ENCODE assay signal across 9 mouse cellular contexts in the genomic region with DNA sequence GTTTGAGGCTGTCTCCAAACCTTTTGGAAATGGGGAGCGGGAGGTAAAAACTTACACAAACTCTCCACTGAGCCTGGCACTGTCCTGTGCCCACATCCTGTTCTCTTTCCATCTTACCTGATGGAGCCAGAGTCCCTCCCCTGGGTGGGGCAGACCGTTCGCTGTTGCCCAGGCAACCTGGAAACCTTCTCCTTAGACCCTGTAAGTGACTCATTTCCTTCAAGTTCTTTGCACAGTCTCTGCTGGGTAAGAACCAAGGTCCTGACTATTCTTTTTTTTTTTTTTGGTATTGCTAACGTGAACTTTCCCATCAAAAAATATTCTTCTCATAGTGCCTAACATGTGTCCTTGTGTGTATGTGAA. TPM values are rescaled to one million over a fixed set of nuclear protein-coding genes. Genes with fewer than 3 reads are reported as not detected.
DNase-seq lines count a peak whose midpoint lies in the region; ATAC-seq lines count a peak whose summit lies in the region.
"Had no signal": no experiment of that assay in that cellular context is flagged by ENCODE, and none has a peak within 500 bp of the region (broad histone marks: within the 10 kb centered on the region; RNA-seq: fewer than 3 reads in every experiment).

No protein-coding gene starts in this region.

- H3K4me1 ChIP-seq in embryonic facial prominence, embryonic 15.5 days = peaks cover 60% of the 10 kb centered on the region

- H3K27me3 ChIP-seq in embryonic facial prominence, embryonic 15.5 days = no peaks in the 10 kb centered on the region

- H3K36me3 ChIP-seq in embryonic facial prominence, embryonic 15.5 days = no peaks in the 10 kb centered on the region

- H3K9ac ChIP-seq in embryonic facial prominence, embryonic 15.5 days = no peak overlapping the region

- H3K9me3 ChIP-seq in embryonic facial prominence, embryonic 15.5 days (replicated peaks) = no peaks in the 10 kb centered on the region

- H3K4me3 ChIP-seq in embryonic facial prominence, embryonic 15.5 days (replicated peaks) = no peak overlapping the region

- 64% methylated on average over 4 of the region's 4 CpGs for WGBS in embryonic facial prominence, embryonic 15.5 days

- intact Hi-C loops in left cerebral cortex, postnatal 36 days (cut with DNase I) = no loop called here

- peak; percentile 34 for DNase-seq in gastrocnemius, adult 18-20 months (ENCODE audit: low spot score)
- DNase-seq in gastrocnemius, postnatal 4 days (ENCODE audit: low spot score in 2 of 2) = no peak
- DNase-seq in 3T3-L1 (ENCODE audit: low read depth, low spot score) = peak; percentile 88
- DNase-seq in lung, postnatal 36 days = peak; percentile 84
- DNase-seq in layer of hippocampus, adult 9-10 months (ENCODE audit: low spot score) = no peak
- no peak for DNase-seq in left cerebral cortex, postnatal 36 days (ENCODE audit: low spot score in 2 of 2)

- ATAC-seq in embryonic facial prominence, embryonic 15.5 days (ENCODE audit: insufficient number of reproducible peaks, low FRiP score, low TSS enrichment, low read depth) = peak; percentile 52
- no peak for ATAC-seq in frontal cortex, adult (ENCODE audit: low TSS enrichment)

- no peak overlapping the region for H3K4me2 ChIP-seq in embryonic facial prominence, embryonic 15.5 days (replicated peaks)

- H3K27ac ChIP-seq in embryonic facial prominence, embryonic 15.5 days (replicated peaks) = 0 out of 2 replicates have a peak overlapping the region, but pooled peaks have one; percentile 12
- H3K27ac ChIP-seq: macrophage had no signal

RNA-seq across cellular contexts. Expression of a gene that starts 44.7 kb away (rescaled TPM):
- total RNA-seq in gastrocnemius, adult 18-20 months (2021) = 1 to 10 TPM; 5.0 to 6.0 TPM
- 10 to 100 TPM in 1 of 2 experiments, 1 to 10 TPM in 1; 7.3 to 10.5 TPM for total RNA-seq in gastrocnemius, postnatal 4 days (2021)
- 7.5 and 9.2 TPM in 2 replicates for polyA plus RNA-seq in embryonic facial prominence, embryonic 15.5 days (2015; fragmentation: Nextera tagmentation; extraction: Ambion mirVana)
- total RNA-seq in left cerebral cortex, postnatal 36 days (2021) = 100 to 1,000 TPM in 1 of 2 experiments, 10 to 100 TPM in 1; 89.8 to 116 TPM

Comparison
In these comparisons a context has a peak if more than half of its experiments do, and no peak if none do; other contexts are left out.
1. DNase-seq: peak in gastrocnemius, adult 18-20 months (single experiment), 3T3-L1 (single experiment) and lung, postnatal 36 days (single experiment); none in gastrocnemius, postnatal 4 days (0 of 2), layer of hippocampus, adult 9-10 months (single experiment) and left cerebral cortex, postnatal 36 days (0 of 2).
2. RNA of a gene that starts 44.7 kb away (total RNA-seq): 89.8 to 116 TPM in left cerebral cortex, postnatal 36 days; 7.3 to 10.5 TPM in gastrocnemius, postnatal 4 days and 5.0 to 6.0 TPM in gastrocnemius, adult 18-20 months; every median in the first group is over 4 times any median in the second.